Mouse (Mus musculus): ENCODE measurements around the gene Ctnna3. TPM values are rescaled to one million over a fixed set of nuclear protein-coding genes. Genes with fewer than 3 reads are reported as not detected.

Ctnna3 gene
- polyA plus RNA-seq, 1 experiment from 2014 or later, result not detected

- Histone ChIP-seq H3K4me3 (no peak overlapping the region), H3K27ac (no peak overlapping the region), H3K9me3 (replicated peaks) (no peaks in the 10 kb centered on the region), H3K36me3 (no peaks in the 10 kb centered on the region), H3K4me1 (no peaks in the 10 kb centered on the region), H3K27me3 (ENCODE audit: low read depth, poor library complexity, severe bottlenecking) (no peaks in the 10 kb centered on the region)
- DNase-seq (ENCODE audit: low spot score), result no peak
- WGBS, result 91% methylated on average over 6 of the region's 6 CpGs
These were observed 280.3 kb downstream of the Ctnna3 start for GRCm38 (mm10) chr10:63710211-63710610.

DNA sequence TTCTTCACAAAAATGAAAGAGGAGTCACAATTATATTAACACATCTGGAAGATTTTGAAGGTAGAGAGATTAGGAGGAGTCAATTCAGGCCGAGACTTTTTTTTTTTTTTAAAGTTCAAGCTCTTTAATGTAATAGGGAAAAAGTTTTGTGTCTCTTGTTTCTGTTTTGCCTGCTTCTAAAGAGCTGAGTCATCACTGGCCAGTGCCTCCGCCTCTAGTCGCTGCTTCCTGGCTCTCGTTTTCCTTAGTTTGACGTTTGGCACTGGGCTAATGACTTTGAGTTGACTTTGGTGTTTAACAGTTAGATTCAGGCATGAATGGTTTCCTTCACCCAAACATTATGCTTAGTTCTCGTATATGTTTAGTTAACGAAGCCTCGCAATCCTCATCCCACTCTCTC lies 282.6 kb downstream of the Ctnna3 start:
- Histone ChIP-seq H3K36me3 (no peaks in the 10 kb centered on the region), H3K4me3 (no peak overlapping the region), H3K4me1 (no peaks in the 10 kb centered on the region), H3K27me3 (ENCODE audit: low read depth, poor library complexity, severe bottlenecking) (no peaks in the 10 kb centered on the region), H3K9me3 (replicated peaks) (no peaks in the 10 kb centered on the region), H3K27ac (no peak overlapping the region)
- 79% methylated on average over 8 of the region's 8 CpGs for WGBS
- no peak for DNase-seq (ENCODE audit: low spot score)

DNA sequence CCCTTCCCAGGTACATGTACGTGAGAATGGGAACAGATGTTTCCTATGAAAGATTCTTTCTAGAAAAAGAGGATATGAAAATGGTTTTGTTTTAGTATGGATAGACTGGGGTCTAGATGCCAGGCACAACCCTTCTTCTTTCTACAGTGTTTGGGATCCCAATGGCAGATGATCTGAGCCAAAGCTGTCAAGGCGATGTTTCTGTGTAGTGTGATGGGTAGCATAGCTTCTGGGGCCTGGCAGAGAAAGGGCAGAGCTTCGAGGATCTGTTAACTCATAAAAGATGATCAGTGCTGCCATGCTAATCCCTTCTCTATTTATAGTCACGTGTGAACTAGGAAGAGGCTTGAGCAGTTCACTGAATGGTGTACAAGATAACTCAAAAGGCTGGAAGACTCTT lies 284.3 kb downstream of the Ctnna3 start:
- H3K9me3 ChIP-seq (replicated peaks), result no peaks in the 10 kb centered on the region
- no peaks in the 10 kb centered on the region for H3K4me1 ChIP-seq
- no peaks in the 10 kb centered on the region for H3K36me3 ChIP-seq
- DNase-seq (ENCODE audit: low spot score), result no peak
- WGBS, result 85% methylated on average over 4 of the region's 4 CpGs
- H3K27me3 ChIP-seq (ENCODE audit: low read depth, poor library complexity, severe bottlenecking), result no peaks in the 10 kb centered on the region
- H3K4me3 ChIP-seq, result no peak overlapping the region
- H3K27ac ChIP-seq, result no peak overlapping the region

DNA sequence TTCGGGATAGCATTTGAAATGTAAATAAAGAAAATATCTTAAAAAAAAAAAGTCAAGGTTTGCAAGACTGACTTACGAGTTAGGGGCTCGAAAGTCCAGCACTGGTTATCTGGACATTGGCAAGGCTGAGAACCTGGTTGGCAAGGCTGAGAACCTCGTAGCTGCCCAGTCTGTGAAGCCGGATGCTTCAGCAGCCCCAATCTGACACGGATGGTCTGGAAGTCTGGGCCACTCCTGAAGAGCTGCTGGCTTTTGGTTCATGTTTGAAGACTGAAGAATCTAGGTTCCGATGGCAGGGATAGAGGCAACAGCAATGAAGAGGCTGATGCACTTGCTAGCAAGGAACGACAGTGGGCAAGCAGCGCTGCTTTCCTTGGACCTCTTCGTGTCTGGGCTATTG lies 339.0 kb downstream of the Ctnna3 start:
- 92% methylated on average over 10 of the region's 10 CpGs for WGBS
- Histone ChIP-seq H3K9me3 (replicated peaks) (no peaks in the 10 kb centered on the region), H3K36me3 (no peaks in the 10 kb centered on the region), H3K4me1 (no peaks in the 10 kb centered on the region), H3K27ac (no peak overlapping the region), H3K4me3 (no peak overlapping the region), H3K27me3 (ENCODE audit: low read depth, poor library complexity, severe bottlenecking) (no peaks in the 10 kb centered on the region)
- DNase-seq (ENCODE audit: low spot score), result no peak

DNA sequence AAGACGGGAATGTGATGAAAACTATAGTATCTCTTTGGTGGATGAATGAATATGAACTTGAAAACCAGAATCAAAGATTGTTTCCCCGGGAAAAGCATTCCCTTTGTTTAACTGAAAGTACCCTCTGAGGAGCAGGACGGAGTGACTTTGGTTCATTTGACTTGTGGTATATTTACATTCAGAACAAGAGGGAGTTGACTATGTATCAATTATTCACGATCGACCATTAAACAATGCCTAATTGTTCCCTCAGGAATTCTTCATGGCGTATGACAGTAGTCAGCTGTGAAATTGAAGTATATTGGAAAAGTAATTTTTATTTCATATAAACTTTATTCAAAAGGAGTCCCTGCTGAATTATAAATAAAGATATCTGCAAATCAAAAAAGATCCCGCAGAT lies 341.8 kb downstream of the Ctnna3 start:
- Histone ChIP-seq H3K4me3 (no peak overlapping the region), H3K4me1 (no peaks in the 10 kb centered on the region), H3K27me3 (ENCODE audit: low read depth, poor library complexity, severe bottlenecking) (no peaks in the 10 kb centered on the region), H3K36me3 (no peaks in the 10 kb centered on the region), H3K27ac (no peak overlapping the region), H3K9me3 (replicated peaks) (no peaks in the 10 kb centered on the region)
- 96% methylated on average over 7 of the region's 7 CpGs for WGBS
- DNase-seq (ENCODE audit: low spot score), result no peak

DNA sequence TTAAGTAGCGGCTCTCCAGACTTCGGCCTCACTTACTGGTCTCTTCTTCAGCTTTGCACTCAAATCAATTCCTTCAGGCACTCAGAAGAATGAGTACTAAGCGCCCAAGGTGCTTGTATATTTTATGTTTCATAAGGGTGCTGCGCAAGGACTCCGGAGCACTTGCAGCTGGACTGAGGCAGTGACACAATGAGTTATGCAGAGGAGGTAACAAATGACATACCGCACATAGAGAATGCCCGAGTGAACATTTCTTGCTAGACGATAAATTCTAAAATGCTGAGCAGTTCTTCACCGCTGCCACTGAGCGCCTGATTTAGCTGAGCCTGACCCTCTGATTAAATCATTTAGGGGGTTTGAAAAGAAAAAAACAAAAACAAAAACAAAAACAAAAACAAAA lies 342.2 kb downstream of the Ctnna3 start:
- Histone ChIP-seq H3K27ac (no peak overlapping the region), H3K4me3 (no peak overlapping the region), H3K27me3 (ENCODE audit: low read depth, poor library complexity, severe bottlenecking) (no peaks in the 10 kb centered on the region), H3K4me1 (no peaks in the 10 kb centered on the region), H3K9me3 (replicated peaks) (no peaks in the 10 kb centered on the region), H3K36me3 (no peaks in the 10 kb centered on the region)
- DNase-seq (ENCODE audit: low spot score), result no peak
- WGBS, result 94% methylated on average over 10 of the region's 10 CpGs

DNA sequence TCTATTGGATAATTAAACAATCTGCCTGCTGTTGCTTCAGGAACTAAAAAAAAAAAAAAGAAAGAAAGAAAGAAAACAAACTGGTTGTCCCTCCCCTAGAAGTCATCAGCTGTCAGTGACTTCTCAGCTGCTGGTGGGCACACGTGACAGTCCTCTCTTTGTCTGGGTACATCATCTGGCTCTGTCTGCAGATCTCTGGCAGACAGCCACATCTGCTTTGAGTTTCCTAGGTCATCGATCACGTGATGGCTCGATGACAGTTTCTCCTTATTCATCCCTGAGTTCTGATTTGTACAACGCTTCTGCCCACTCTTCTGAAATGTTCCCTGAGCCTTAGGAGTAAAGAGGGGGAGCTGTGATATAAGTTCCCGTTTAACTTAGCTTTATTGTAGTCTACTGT lies 352.1 kb downstream of the Ctnna3 start:
- no peaks in the 10 kb centered on the region for H3K27me3 ChIP-seq (ENCODE audit: low read depth, poor library complexity, severe bottlenecking)
- no peak overlapping the region for H3K4me3 ChIP-seq
- no peaks in the 10 kb centered on the region for H3K36me3 ChIP-seq
- no peak overlapping the region for H3K27ac ChIP-seq
- DNase-seq (ENCODE audit: low spot score), result no peak
- no peaks in the 10 kb centered on the region for H3K9me3 ChIP-seq (replicated peaks)
- WGBS, result 66% methylated on average over 6 of the region's 6 CpGs
- no peaks in the 10 kb centered on the region for H3K4me1 ChIP-seq

DNA sequence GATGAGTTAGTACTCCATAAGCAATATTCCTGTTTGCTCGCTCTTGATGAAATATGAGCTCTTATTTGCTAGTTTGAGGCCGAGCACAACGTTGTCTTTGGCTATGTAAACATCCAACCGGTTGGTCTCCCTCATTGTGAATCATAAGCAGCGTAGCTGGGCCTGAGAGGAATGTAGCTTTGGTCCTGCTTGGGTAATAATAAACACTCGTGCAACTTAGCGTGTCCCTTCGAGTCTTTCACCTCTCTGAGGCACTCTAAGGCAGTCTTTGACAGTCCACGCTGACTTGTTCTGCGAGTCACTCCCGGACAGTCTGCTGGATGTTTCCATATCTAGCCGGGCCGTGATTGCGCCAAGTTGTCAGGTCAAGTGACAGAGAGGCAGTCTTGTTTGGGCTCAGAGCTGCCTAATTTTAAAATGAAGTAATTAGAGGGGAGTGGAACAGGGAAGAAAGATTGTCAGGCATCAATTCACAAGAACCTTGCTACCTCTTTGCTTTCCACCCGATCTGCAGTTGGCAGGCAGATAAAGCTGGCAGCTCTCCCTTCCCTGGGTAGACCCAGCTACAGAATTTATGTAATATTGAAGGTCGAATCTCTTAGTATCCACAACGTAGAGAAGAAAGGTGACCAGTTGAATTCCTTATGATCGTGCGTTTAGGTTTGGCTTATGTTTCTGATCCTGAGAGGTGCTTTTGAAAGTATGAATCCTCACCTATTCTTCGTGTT lies 355.1 kb downstream of the Ctnna3 start:
- DNase-seq (ENCODE audit: low spot score), result no peak
- WGBS, result 91% methylated on average over 20 of the region's 20 CpGs
- H3K27ac ChIP-seq, result no peak overlapping the region

DNA sequence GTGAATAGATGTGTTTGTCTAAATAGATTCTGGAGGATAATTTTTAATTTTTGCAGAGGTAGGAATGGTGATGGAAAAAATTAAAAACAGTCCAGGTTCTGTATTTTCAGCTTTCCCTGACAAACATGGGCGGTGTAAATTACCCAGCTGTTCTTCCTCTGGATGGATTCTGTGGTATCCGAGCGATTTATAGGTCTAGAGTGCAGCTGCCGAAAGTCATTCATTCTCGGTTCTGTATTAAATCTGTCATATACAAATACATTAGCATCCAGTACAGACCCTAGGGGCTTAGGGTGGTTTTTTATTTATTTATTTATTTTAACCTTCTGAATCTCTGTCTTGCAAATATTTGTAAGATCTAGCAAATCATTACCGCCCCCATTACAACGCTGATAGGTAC lies 356.5 kb downstream of the Ctnna3 start:
- 93% methylated on average over 7 of the region's 7 CpGs for WGBS
- H3K27ac ChIP-seq, result no peak overlapping the region
- DNase-seq (ENCODE audit: low spot score), result no peak

More for the DNA sequence above, 355.1 kb downstream of the Ctnna3 start:
- Histone ChIP-seq H3K4me1 (no peaks in the 10 kb centered on the region), H3K27me3 (ENCODE audit: low read depth, poor library complexity, severe bottlenecking) (no peaks in the 10 kb centered on the region), H3K9me3 (replicated peaks) (no peaks in the 10 kb centered on the region), H3K36me3 (no peaks in the 10 kb centered on the region), H3K4me3 (no peak overlapping the region)

GRCm38 (mm10) chr10:63803909-63804308 lies 374.0 kb downstream of the Ctnna3 start:
- no peaks in the 10 kb centered on the region for H3K36me3 ChIP-seq
- no peak for DNase-seq (ENCODE audit: low spot score)

More for the DNA sequence above, 356.5 kb downstream of the Ctnna3 start:
- Histone ChIP-seq H3K36me3 (no peaks in the 10 kb centered on the region), H3K4me3 (no peak overlapping the region), H3K9me3 (replicated peaks) (no peaks in the 10 kb centered on the region), H3K27me3 (ENCODE audit: low read depth, poor library complexity, severe bottlenecking) (no peaks in the 10 kb centered on the region), H3K4me1 (no peaks in the 10 kb centered on the region)

GRCm38 (mm10) chr10:63805551-63805950 lies 375.7 kb downstream of the Ctnna3 start:
- Histone ChIP-seq H3K4me3 (no peak overlapping the region), H3K36me3 (no peaks in the 10 kb centered on the region), H3K27me3 (ENCODE audit: low read depth, poor library complexity, severe bottlenecking) (no peaks in the 10 kb centered on the region), H3K9me3 (replicated peaks) (no peaks in the 10 kb centered on the region), H3K4me1 (no peaks in the 10 kb centered on the region), H3K27ac (no peak overlapping the region)
- 94% methylated on average over 6 of the region's 6 CpGs for WGBS
- no peak for DNase-seq (ENCODE audit: low spot score)

More at GRCm38 (mm10) chr10:63803909-63804308, 374.0 kb downstream of the Ctnna3 start:
- Histone ChIP-seq H3K4me1 (no peaks in the 10 kb centered on the region), H3K27me3 (ENCODE audit: low read depth, poor library complexity, severe bottlenecking) (no peaks in the 10 kb centered on the region), H3K27ac (no peak overlapping the region), H3K9me3 (replicated peaks) (no peaks in the 10 kb centered on the region), H3K4me3 (no peak overlapping the region)
- 88% methylated on average over 6 of the region's 6 CpGs for WGBS

- Histone ChIP-seq H3K4me3 (no peak overlapping the region), H3K36me3 (no peaks in the 10 kb centered on the region)
- WGBS, result 85% methylated on average over 1 of the region's 1 CpGs
These were observed 376.4 kb downstream of the Ctnna3 start for GRCm38 (mm10) chr10:63806254-63806653.

DNA sequence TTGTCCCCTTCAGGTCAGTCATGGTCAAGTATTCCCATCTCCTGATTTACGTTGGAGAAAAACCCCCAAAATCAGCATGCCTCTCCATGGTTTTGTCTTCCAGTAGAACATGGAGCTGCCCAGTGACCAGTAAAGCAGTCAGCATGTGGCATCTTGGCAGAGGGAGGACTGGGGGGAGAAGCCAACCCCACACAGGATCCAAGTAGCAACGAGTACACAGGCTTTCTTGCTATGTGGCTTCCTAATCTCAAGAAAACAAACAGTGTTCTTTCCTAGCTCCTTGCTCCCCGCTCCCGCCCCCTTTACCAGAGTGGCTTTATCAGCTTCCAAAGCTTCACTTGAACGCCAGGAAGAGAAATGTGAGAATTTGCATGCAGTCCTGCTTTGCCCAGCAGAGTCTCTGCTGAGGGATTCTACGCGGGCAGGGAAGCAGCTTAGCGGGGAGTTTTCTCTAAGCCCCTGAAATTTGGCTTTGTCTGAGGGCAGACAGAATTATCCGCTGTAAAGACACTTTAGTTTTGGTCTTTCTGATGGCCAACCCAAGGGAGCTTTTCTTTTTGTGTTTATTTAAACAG lies 380.2 kb downstream of the Ctnna3 start:
- no peaks in the 10 kb centered on the region for H3K9me3 ChIP-seq (replicated peaks)
- 47% methylated on average over 9 of the region's 9 CpGs for WGBS
- no peaks in the 10 kb centered on the region for H3K4me1 ChIP-seq
- H3K4me3 ChIP-seq, result no peak overlapping the region
- H3K27me3 ChIP-seq (ENCODE audit: low read depth, poor library complexity, severe bottlenecking), result no peaks in the 10 kb centered on the region
- no peaks in the 10 kb centered on the region for H3K36me3 ChIP-seq
- DNase-seq (ENCODE audit: low spot score), result no peak
- no peak overlapping the region for H3K27ac ChIP-seq

More at GRCm38 (mm10) chr10:63806254-63806653, 376.4 kb downstream of the Ctnna3 start:
- no peaks in the 10 kb centered on the region for H3K4me1 ChIP-seq
- no peaks in the 10 kb centered on the region for H3K9me3 ChIP-seq (replicated peaks)
- H3K27me3 ChIP-seq (ENCODE audit: low read depth, poor library complexity, severe bottlenecking), result no peaks in the 10 kb centered on the region
- no peak for DNase-seq (ENCODE audit: low spot score)
- H3K27ac ChIP-seq, result no peak overlapping the region

Measured in limb, embryonic 10.5 days (tissue).